Mouse (Mus musculus): Measurements from ENCODE around the gene Commd6. TPM values are rescaled to one million over a fixed set of nuclear protein-coding genes. Genes with fewer than 3 reads are reported as not detected.

Gene Commd6
- 15.0 and 15.4 TPM in 2 replicates for polyA plus RNA-seq (2012; rRNA removed)

GRCm38 (mm10) chr14:101640153-101640843 lies at the start of gene Commd6:
Commd6 (minus strand) TSS chr14:101640686.
- TF ChIP-seq CTCF (IDR thresholded peaks at IDR 0.05; ENCODE audit: extremely low read depth, insufficient read depth, insufficient read length, insufficient replicate concordance) (no peak), POLR2A (IDR thresholded peaks at IDR 0.05; ENCODE audit: low read depth, low read length) (peak; percentile 80)
- WGBS, result under 1% methylated on average over 39 of the region's 39 CpGs
- Histone ChIP-seq H3K4me1 (ENCODE audit: control insufficient read depth, insufficient read depth, insufficient read length) (peaks cover 2% of the 10 kb centered on the region; the same call in 1 of the 2 replicates), H3K27ac (ENCODE audit: insufficient read depth, low read length) (peak within 1 kb of the TSS; percentile 77), H3K27me3 (ENCODE audit: control insufficient read depth, insufficient read depth, low read length) (no peaks in the 10 kb centered on the region), H3K4me3 (ENCODE audit: extremely low read depth, insufficient read depth, insufficient read length) (peak within 1 kb of the TSS; percentile 89), H3K36me3 (ENCODE audit: control insufficient read depth, insufficient read depth, low read length) (peaks cover 4% of the 10 kb centered on the region; the same call in 1 of the 2 replicates)
- DNase-seq (ENCODE audit: low read depth in 1 of 2, low spot score in 2 of 2), result peak; percentile 87 to 88

GRCm38 (mm10) chr14:101688406-101688805 lies 47.9 kb upstream of the Commd6 start:
- Histone ChIP-seq H3K4me3 (ENCODE audit: extremely low read depth, insufficient read depth, insufficient read length) (no peak overlapping the region), H3K4me1 (ENCODE audit: control insufficient read depth, insufficient read depth, insufficient read length) (no peaks in the 10 kb centered on the region), H3K36me3 (ENCODE audit: control insufficient read depth, insufficient read depth, low read length) (peaks cover 10% of the 10 kb centered on the region; the same call in 1 of the 2 replicates), H3K27me3 (ENCODE audit: control insufficient read depth, insufficient read depth, low read length) (no peaks in the 10 kb centered on the region), H3K27ac (ENCODE audit: insufficient read depth, low read length) (no peak overlapping the region)
- WGBS, result 87% methylated on average over 2 of the region's 2 CpGs
- no peak for DNase-seq (ENCODE audit: low read depth in 1 of 2, low spot score in 2 of 2)
- no peak for TF ChIP-seq CTCF (IDR thresholded peaks at IDR 0.05; ENCODE audit: extremely low read depth, insufficient read depth, insufficient read length, insufficient replicate concordance)

DNA sequence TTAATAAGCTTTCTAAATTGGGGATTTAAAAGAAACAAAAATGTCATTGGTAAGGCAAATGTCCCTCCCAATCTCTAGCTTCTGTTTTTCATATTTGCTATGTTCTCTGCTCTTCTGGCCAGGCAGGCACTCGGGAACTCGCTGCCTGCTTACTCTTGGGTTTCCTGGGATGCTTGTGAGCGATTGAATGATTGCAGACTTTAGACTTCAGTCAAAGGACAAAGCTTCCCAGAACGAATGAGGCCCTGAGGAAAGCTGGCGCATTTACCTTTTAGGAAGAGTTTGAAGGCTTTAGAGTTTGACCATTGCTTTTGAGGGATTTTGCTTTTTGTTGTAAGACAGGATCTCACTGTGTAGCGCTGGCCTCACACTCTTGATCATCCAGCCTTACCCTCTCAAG lies 47.2 kb upstream of the Commd6 start:
- no peaks in the 10 kb centered on the region for H3K4me1 ChIP-seq (ENCODE audit: control insufficient read depth, insufficient read depth, insufficient read length)
- no peak overlapping the region for H3K27ac ChIP-seq (ENCODE audit: insufficient read depth, low read length)
- no peaks in the 10 kb centered on the region for H3K27me3 ChIP-seq (ENCODE audit: control insufficient read depth, insufficient read depth, low read length)
- peaks cover 10% of the 10 kb centered on the region; the same call in 1 of the 2 replicates for H3K36me3 ChIP-seq (ENCODE audit: control insufficient read depth, insufficient read depth, low read length)
- no peak overlapping the region for H3K4me3 ChIP-seq (ENCODE audit: extremely low read depth, insufficient read depth, insufficient read length)
- TF ChIP-seq POLR2A (IDR thresholded peaks at IDR 0.05; ENCODE audit: low read depth, low read length) (no peak), CTCF (IDR thresholded peaks at IDR 0.05; ENCODE audit: extremely low read depth, insufficient read depth, insufficient read length, insufficient replicate concordance) (no peak)
- 97% methylated on average over 6 of the region's 6 CpGs for WGBS
- no peak for DNase-seq (ENCODE audit: low read depth in 1 of 2, low spot score in 2 of 2)

- H3K4me1 ChIP-seq (ENCODE audit: control insufficient read depth, insufficient read depth, insufficient read length), result peaks cover 5% of the 10 kb centered on the region; the same call in 1 of the 2 replicates
- no peaks in the 10 kb centered on the region for H3K27me3 ChIP-seq (ENCODE audit: control insufficient read depth, insufficient read depth, low read length)
- H3K36me3 ChIP-seq (ENCODE audit: control insufficient read depth, insufficient read depth, low read length), result peaks cover 6% of the 10 kb centered on the region
- peak in 1 of 2 experiments; percentile 54 for DNase-seq (ENCODE audit: low read depth in 1 of 2, low spot score in 2 of 2)
- no peak overlapping the region for H3K4me3 ChIP-seq (ENCODE audit: extremely low read depth, insufficient read depth, insufficient read length)
- WGBS, result 36% methylated on average over 1 of the region's 1 CpGs
- no peak overlapping the region for H3K27ac ChIP-seq (ENCODE audit: insufficient read depth, low read length)
- no peak for TF ChIP-seq POLR2A (IDR thresholded peaks at IDR 0.05; ENCODE audit: low read depth, low read length)
- TF ChIP-seq CTCF (IDR thresholded peaks at IDR 0.05; ENCODE audit: extremely low read depth, insufficient read depth, insufficient read length, insufficient replicate concordance), result no peak
Observed at GRCm38 (mm10) chr14:101672226-101672625, 31.7 kb upstream of the Commd6 start.

- no peak for TF ChIP-seq CTCF (IDR thresholded peaks at IDR 0.05; ENCODE audit: extremely low read depth, insufficient read depth, insufficient read length, insufficient replicate concordance)
- TF ChIP-seq POLR2A (IDR thresholded peaks at IDR 0.05; ENCODE audit: low read depth, low read length), result no peak
- no peak overlapping the region for H3K27ac ChIP-seq (ENCODE audit: insufficient read depth, low read length)
- H3K36me3 ChIP-seq (ENCODE audit: control insufficient read depth, insufficient read depth, low read length), result peaks cover 7% of the 10 kb centered on the region
- DNase-seq (ENCODE audit: low read depth in 1 of 2, low spot score in 2 of 2), result no peak
- H3K4me3 ChIP-seq (ENCODE audit: extremely low read depth, insufficient read depth, insufficient read length), result no peak overlapping the region
- H3K27me3 ChIP-seq (ENCODE audit: control insufficient read depth, insufficient read depth, low read length), result no peaks in the 10 kb centered on the region
- peaks cover 5% of the 10 kb centered on the region; the same call in 1 of the 2 replicates for H3K4me1 ChIP-seq (ENCODE audit: control insufficient read depth, insufficient read depth, insufficient read length)
- 97% methylated on average over 7 of the region's 7 CpGs for WGBS
Observed at GRCm38 (mm10) chr14:101668626-101669025, 28.1 kb upstream of the Commd6 start.

DNA sequence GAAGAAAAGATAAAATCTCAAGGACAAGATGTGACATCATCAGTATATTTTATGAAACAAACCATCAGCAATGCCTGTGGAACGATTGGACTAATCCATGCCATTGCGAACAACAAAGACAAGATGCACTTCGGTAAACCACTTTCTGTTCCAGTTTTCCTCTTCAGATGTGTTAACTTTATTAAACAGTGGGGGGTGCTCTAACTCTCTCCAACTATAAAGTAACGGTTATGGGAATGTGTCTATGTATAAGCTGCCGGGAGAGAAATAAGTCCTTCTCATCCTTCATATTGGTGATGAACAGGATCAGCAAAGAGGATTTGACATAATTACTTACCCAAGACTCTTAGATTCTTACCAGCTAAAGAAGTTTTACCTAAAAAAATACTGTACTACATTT lies 26.1 kb upstream of the Commd6 start:
- 84% methylated on average over 5 of the region's 5 CpGs for WGBS
- Histone ChIP-seq H3K27me3 (ENCODE audit: control insufficient read depth, insufficient read depth, low read length) (no peaks in the 10 kb centered on the region), H3K4me1 (ENCODE audit: control insufficient read depth, insufficient read depth, insufficient read length) (peaks cover 5% of the 10 kb centered on the region; the same call in 1 of the 2 replicates), H3K36me3 (ENCODE audit: control insufficient read depth, insufficient read depth, low read length) (peaks cover 7% of the 10 kb centered on the region), H3K4me3 (ENCODE audit: extremely low read depth, insufficient read depth, insufficient read length) (no peak overlapping the region), H3K27ac (ENCODE audit: insufficient read depth, low read length) (no peak overlapping the region)
- DNase-seq (ENCODE audit: low read depth in 1 of 2, low spot score in 2 of 2), result no peak
- TF ChIP-seq CTCF (IDR thresholded peaks at IDR 0.05; ENCODE audit: extremely low read depth, insufficient read depth, insufficient read length, insufficient replicate concordance), result no peak
- TF ChIP-seq POLR2A (IDR thresholded peaks at IDR 0.05; ENCODE audit: low read depth, low read length), result no peak

DNA sequence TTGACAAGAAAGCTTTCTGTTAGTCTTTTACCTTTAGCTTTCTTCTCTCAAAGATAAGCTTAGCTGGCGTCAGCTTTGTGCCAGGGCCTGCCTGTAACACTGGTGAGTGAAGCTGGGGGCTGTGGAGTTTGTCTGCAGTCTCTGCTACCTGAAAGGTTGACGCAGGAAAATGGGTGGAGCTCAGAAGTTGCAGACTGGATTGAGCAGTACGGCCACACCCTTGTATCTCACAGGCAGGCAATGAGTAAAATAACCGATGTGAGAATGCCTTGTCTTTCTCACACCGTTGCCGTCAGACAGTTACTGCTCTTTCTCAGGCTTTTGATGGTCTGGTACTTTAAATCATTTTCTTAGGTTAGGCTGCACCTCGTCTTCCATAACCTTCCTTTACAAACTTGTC lies 25.6 kb upstream of the Commd6 start:
- Histone ChIP-seq H3K4me3 (ENCODE audit: extremely low read depth, insufficient read depth, insufficient read length) (no peak overlapping the region), H3K36me3 (ENCODE audit: control insufficient read depth, insufficient read depth, low read length) (peaks cover 7% of the 10 kb centered on the region), H3K4me1 (ENCODE audit: control insufficient read depth, insufficient read depth, insufficient read length) (peaks cover 5% of the 10 kb centered on the region; the same call in 1 of the 2 replicates), H3K27ac (ENCODE audit: insufficient read depth, low read length) (no peak overlapping the region), H3K27me3 (ENCODE audit: control insufficient read depth, insufficient read depth, low read length) (no peaks in the 10 kb centered on the region)
- DNase-seq (ENCODE audit: low read depth in 1 of 2, low spot score in 2 of 2), result no peak
- TF ChIP-seq POLR2A (IDR thresholded peaks at IDR 0.05; ENCODE audit: low read depth, low read length), result no peak
- 92% methylated on average over 7 of the region's 7 CpGs for WGBS

All from spleen, adult 2 months (tissue).